Mouse (Mus musculus) stomach, postnatal 0 days (tissue): Measurements from ENCODE around the gene Dlgap1.

Experiments
- CTCF ChIP-seq: IDR thresholded peaks from 2 replicates; pipeline ENCODE4 v1.5.1; 2016; ENCODE audit warnings: antibody characterized with exemption, low read depth, mild to moderate bottlenecking, moderate library complexity
- EP300 ChIP-seq: optimal IDR thresholded peaks from 2 replicates; pipeline ENCODE3; 2016; ENCODE audit warnings: antibody characterized with exemption

DNA sequence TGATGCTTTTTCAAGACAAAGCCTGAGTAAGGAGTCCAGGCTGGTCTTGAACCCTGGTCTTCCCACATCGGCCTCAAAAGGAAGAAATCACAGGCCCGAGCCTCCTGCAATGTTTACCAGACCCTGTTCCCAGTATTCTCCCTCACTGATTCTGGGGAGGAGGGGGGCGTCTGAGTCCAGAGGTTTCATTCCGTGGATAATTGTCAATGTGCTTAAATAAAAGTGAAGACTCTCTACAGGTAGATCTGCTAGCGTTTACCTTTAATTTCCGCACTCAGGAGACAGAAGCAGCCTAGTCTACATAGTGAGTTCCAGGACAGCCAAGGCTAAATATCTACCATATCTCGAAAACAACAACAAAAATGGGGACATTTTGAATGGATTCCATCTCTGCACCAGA, 785.8 kb downstream of the Dlgap1 start:
- TF ChIP-seq CTCF, result no peak
- TF ChIP-seq EP300, result no peak
